25 mouse cellular contexts compared by ENCODE assay signal in genomic region chr15:21355356-21356101, GRCm38 (mm10).
DNase-seq lines count a peak whose midpoint lies in the region; ATAC-seq and TF ChIP-seq lines count a peak whose summit lies in the region.
"Had no signal": no experiment of that assay in that cellular context is flagged by ENCODE, and none has a peak within 500 bp of the region (broad histone marks: within the 10 kb centered on the region; RNA-seq: fewer than 3 reads in every experiment).

No protein-coding gene starts in this region.

- ATAC-seq in frontal cortex, adult (ENCODE audit: low TSS enrichment), result peak; percentile 71
- ATAC-seq: activated CD4-positive, CD25-positive, alpha-beta regulatory T cell, adult 4 months; CD4-positive, CD25-positive, alpha-beta regulatory T cell, adult 4 months; forebrain, embryonic 14.5 days; forebrain, embryonic 16.5 days; Patski had no signal

- no peak for DNase-seq in frontal cortex, postnatal 14 days (ENCODE audit: low spot score in 2 of 2)
- no peak for DNase-seq in left cerebral cortex, adult 2 months (ENCODE audit: extremely low spot score in 1 of 2, low spot score in 2 of 2)
- no peak for DNase-seq in left cerebral cortex, adult 18-20 months (ENCODE audit: low spot score in 2 of 2)
- peak; percentile 69 for DNase-seq in brain, adult 2 months (ENCODE audit: low read depth, low spot score)
- DNase-seq in embryo, embryonic 11 days, result no peak
- DNase-seq: adrenal gland, adult 8-10 months; adrenal gland, postnatal 14 days; adrenal gland, postnatal 36 days; B cell, adult 2 months; cerebellum, adult 11 months; cerebellum, adult 2 months; cerebellum, adult 9-10 months; cerebellum, postnatal 10 days; cerebellum, postnatal 25 days had no signal

- peak overlapping the region; percentile 63 for H3K27ac ChIP-seq in left cerebral cortex, adult 2 months
- H3K27ac ChIP-seq: embryonic facial prominence, embryonic 13.5 days; embryonic facial prominence, embryonic 15.5 days; forebrain, embryonic 10.5 days; forebrain, embryonic 12.5 days had no signal

- TF ChIP-seq CTCF in left cerebral cortex, adult 2 months (IDR thresholded peaks at IDR 0.05), result no peak

- H3K4me3 ChIP-seq in left cerebral cortex, adult 2 months, result no peak overlapping the region
- H3K4me3 ChIP-seq: embryonic facial prominence, embryonic 13.5 days; embryonic facial prominence, embryonic 15.5 days; erythroblast, embryonic 14.5 days; forebrain, embryonic 10.5 days; forebrain, embryonic 12.5 days had no signal

- intact Hi-C loops in left cerebral cortex, adult 2 months (cut with DNase I), result no loop called here
